Mouse (Mus musculus): ENCODE measurements at regions not wholly inside any gene's neighbourhood (a gene's known extent, or its start where the extent isn't known, plus 50 kb on each side); places are given as distances from the start of the nearest gene placed in this dataset.

GRCm38 (mm10) chr2:45459410-45459809, 342.2 kb upstream of the Zeb2 start:
- Histone ChIP-seq H3K27me3 (replicated peaks; ENCODE audit: control insufficient read depth, insufficient read depth, low read length) (no peaks in the 10 kb centered on the region), H3K36me3 (ENCODE audit: control insufficient read depth, insufficient read depth) (no peaks in the 10 kb centered on the region), H3K9me3 (ENCODE audit: control insufficient read depth) (no peaks in the 10 kb centered on the region), H3K27ac (ENCODE audit: low read depth, low read length) (no peak overlapping the region), H3K4me1 (replicated peaks; ENCODE audit: control insufficient read depth, insufficient read depth, low read length) (no peaks in the 10 kb centered on the region), H3K4me2 (replicated peaks; ENCODE audit: low read depth) (no peak overlapping the region), H3K9ac (ENCODE audit: low read depth, low read length) (no peak overlapping the region), H3K4me3 (ENCODE audit: low read depth, low read length) (no peak overlapping the region)
- ATAC-seq: no peak
- no peak for TF ChIP-seq CTCF (IDR thresholded peaks at IDR 0.05; ENCODE audit: low read depth)

GRCm38 (mm10) chr2:45454811-45455210, 337.6 kb upstream of the Zeb2 start:
- no peak for TF ChIP-seq CTCF (IDR thresholded peaks at IDR 0.05; ENCODE audit: low read depth)
- Histone ChIP-seq H3K9me3 (ENCODE audit: control insufficient read depth) (no peaks in the 10 kb centered on the region), H3K27ac (ENCODE audit: low read depth, low read length) (no peak overlapping the region), H3K4me1 (replicated peaks; ENCODE audit: control insufficient read depth, insufficient read depth, low read length) (no peaks in the 10 kb centered on the region), H3K27me3 (replicated peaks; ENCODE audit: control insufficient read depth, insufficient read depth, low read length) (no peaks in the 10 kb centered on the region), H3K4me2 (replicated peaks; ENCODE audit: low read depth) (no peak overlapping the region), H3K4me3 (ENCODE audit: low read depth, low read length) (no peak overlapping the region), H3K9ac (ENCODE audit: low read depth, low read length) (no peak overlapping the region), H3K36me3 (ENCODE audit: control insufficient read depth, insufficient read depth) (no peaks in the 10 kb centered on the region)
- 88% methylated on average over 2 of the region's 2 CpGs for WGBS
- ATAC-seq: no peak

GRCm38 (mm10) chr2:45439146-45439545, 322.0 kb upstream of the Zeb2 start:
- no peaks in the 10 kb centered on the region for H3K27me3 ChIP-seq (replicated peaks; ENCODE audit: control insufficient read depth, insufficient read depth, low read length)
- no peak overlapping the region for H3K4me3 ChIP-seq (ENCODE audit: low read depth, low read length)
- TF ChIP-seq CTCF (IDR thresholded peaks at IDR 0.05; ENCODE audit: low read depth): no peak
- H3K9me3 ChIP-seq (ENCODE audit: control insufficient read depth): no peaks in the 10 kb centered on the region
- H3K36me3 ChIP-seq (ENCODE audit: control insufficient read depth, insufficient read depth): no peaks in the 10 kb centered on the region
- H3K27ac ChIP-seq (ENCODE audit: low read depth, low read length): no peak overlapping the region
- H3K9ac ChIP-seq (ENCODE audit: low read depth, low read length): no peak overlapping the region
- H3K4me1 ChIP-seq (replicated peaks; ENCODE audit: control insufficient read depth, insufficient read depth, low read length): no peaks in the 10 kb centered on the region
- 64% methylated on average over 4 of the region's 4 CpGs for WGBS
- no peak for ATAC-seq
- H3K4me2 ChIP-seq (replicated peaks; ENCODE audit: low read depth): no peak overlapping the region

- Histone ChIP-seq H3K36me3 (ENCODE audit: control insufficient read depth, insufficient read depth) (no peaks in the 10 kb centered on the region), H3K27ac (ENCODE audit: low read depth, low read length) (no peak overlapping the region), H3K4me2 (replicated peaks; ENCODE audit: low read depth) (no peak overlapping the region), H3K4me3 (ENCODE audit: low read depth, low read length) (no peak overlapping the region), H3K9ac (ENCODE audit: low read depth, low read length) (no peak overlapping the region), H3K4me1 (replicated peaks; ENCODE audit: control insufficient read depth, insufficient read depth, low read length) (no peaks in the 10 kb centered on the region), H3K9me3 (ENCODE audit: control insufficient read depth) (no peaks in the 10 kb centered on the region), H3K27me3 (replicated peaks; ENCODE audit: control insufficient read depth, insufficient read depth, low read length) (no peaks in the 10 kb centered on the region)
- WGBS: 67% methylated on average over 9 of the region's 9 CpGs
- ATAC-seq: no peak
- no peak for TF ChIP-seq CTCF (IDR thresholded peaks at IDR 0.05; ENCODE audit: low read depth)
Measured at GRCm38 (mm10) chr2:45438739-45439138, 321.5 kb upstream of the Zeb2 start.

- no peaks in the 10 kb centered on the region for H3K4me1 ChIP-seq (replicated peaks; ENCODE audit: control insufficient read depth, insufficient read depth, low read length)
- no peak overlapping the region for H3K4me3 ChIP-seq (ENCODE audit: low read depth, low read length)
- no peak overlapping the region for H3K9ac ChIP-seq (ENCODE audit: low read depth, low read length)
- H3K9me3 ChIP-seq (ENCODE audit: control insufficient read depth): no peaks in the 10 kb centered on the region
- TF ChIP-seq CTCF (IDR thresholded peaks at IDR 0.05; ENCODE audit: low read depth): no peak
- H3K4me2 ChIP-seq (replicated peaks; ENCODE audit: low read depth): no peak overlapping the region
- no peaks in the 10 kb centered on the region for H3K27me3 ChIP-seq (replicated peaks; ENCODE audit: control insufficient read depth, insufficient read depth, low read length)
- 71% methylated on average over 6 of the region's 6 CpGs for WGBS
- no peak for ATAC-seq
- H3K27ac ChIP-seq (ENCODE audit: low read depth, low read length): no peak overlapping the region
- no peaks in the 10 kb centered on the region for H3K36me3 ChIP-seq (ENCODE audit: control insufficient read depth, insufficient read depth)
Measured at GRCm38 (mm10) chr2:45435261-45435980, 318.2 kb upstream of the Zeb2 start.

GRCm38 (mm10) chr2:45434789-45435188, 317.6 kb upstream of the Zeb2 start:
- 92% methylated on average over 5 of the region's 5 CpGs for WGBS
- no peaks in the 10 kb centered on the region for H3K27me3 ChIP-seq (replicated peaks; ENCODE audit: control insufficient read depth, insufficient read depth, low read length)
- no peak for TF ChIP-seq CTCF (IDR thresholded peaks at IDR 0.05; ENCODE audit: low read depth)
- H3K4me1 ChIP-seq (replicated peaks; ENCODE audit: control insufficient read depth, insufficient read depth, low read length): no peaks in the 10 kb centered on the region
- no peak for ATAC-seq
- no peak overlapping the region for H3K4me2 ChIP-seq (replicated peaks; ENCODE audit: low read depth)
- no peak overlapping the region for H3K27ac ChIP-seq (ENCODE audit: low read depth, low read length)
- no peak overlapping the region for H3K4me3 ChIP-seq (ENCODE audit: low read depth, low read length)
- H3K36me3 ChIP-seq (ENCODE audit: control insufficient read depth, insufficient read depth): no peaks in the 10 kb centered on the region
- no peak overlapping the region for H3K9ac ChIP-seq (ENCODE audit: low read depth, low read length)
- no peaks in the 10 kb centered on the region for H3K9me3 ChIP-seq (ENCODE audit: control insufficient read depth)

GRCm38 (mm10) chr2:45434169-45434568, 317.0 kb upstream of the Zeb2 start:
- no peaks in the 10 kb centered on the region for H3K36me3 ChIP-seq (ENCODE audit: control insufficient read depth, insufficient read depth)
- TF ChIP-seq CTCF (IDR thresholded peaks at IDR 0.05; ENCODE audit: low read depth): no peak
- H3K4me3 ChIP-seq (ENCODE audit: low read depth, low read length): no peak overlapping the region
- no peaks in the 10 kb centered on the region for H3K27me3 ChIP-seq (replicated peaks; ENCODE audit: control insufficient read depth, insufficient read depth, low read length)
- no peak overlapping the region for H3K27ac ChIP-seq (ENCODE audit: low read depth, low read length)
- 89% methylated on average over 1 of the region's 1 CpGs for WGBS
- no peaks in the 10 kb centered on the region for H3K9me3 ChIP-seq (ENCODE audit: control insufficient read depth)
- no peaks in the 10 kb centered on the region for H3K4me1 ChIP-seq (replicated peaks; ENCODE audit: control insufficient read depth, insufficient read depth, low read length)
- no peak for ATAC-seq
- H3K4me2 ChIP-seq (replicated peaks; ENCODE audit: low read depth): no peak overlapping the region
- no peak overlapping the region for H3K9ac ChIP-seq (ENCODE audit: low read depth, low read length)
